In the genomic region with DNA sequence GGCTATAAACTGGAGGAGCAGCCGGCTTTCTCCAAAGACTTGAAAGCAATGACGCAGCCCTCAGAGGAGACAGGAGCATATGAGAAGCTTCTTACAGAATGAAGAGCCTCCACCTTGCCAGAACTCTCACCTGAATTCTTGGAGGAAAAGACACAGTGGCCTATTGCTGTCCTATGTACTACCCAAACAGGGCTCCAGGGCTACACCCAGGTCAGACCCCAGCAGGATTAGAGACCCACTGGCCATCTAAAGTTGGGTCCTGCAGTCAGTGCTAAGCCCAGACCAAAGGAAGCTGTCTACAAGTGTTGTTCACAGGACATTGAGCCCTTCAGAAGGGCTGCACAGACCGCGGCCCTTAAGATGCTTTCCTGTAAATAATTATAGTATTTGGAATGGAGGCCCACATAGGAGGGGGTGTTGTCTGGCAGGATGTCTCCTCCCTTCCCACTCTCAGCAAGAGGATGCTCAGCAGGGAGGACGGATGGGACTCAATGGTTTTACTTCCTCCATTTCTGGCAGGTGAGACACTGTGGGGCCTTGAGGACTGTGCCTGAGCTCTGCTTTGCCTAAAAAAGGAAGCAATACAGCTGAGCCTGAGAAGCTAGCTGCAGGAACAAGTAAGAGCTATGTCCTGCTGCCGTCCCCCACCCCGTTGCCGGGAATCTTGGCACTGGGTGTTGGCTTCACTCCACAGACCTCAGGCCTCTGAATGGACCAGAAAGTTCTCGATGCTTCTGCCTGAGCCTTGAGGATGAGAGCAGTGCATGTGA, we compare ENCODE assay signal across 8 mouse cellular contexts. TPM values are rescaled to one million over a fixed set of nuclear protein-coding genes. Genes with fewer than 3 reads are reported as not detected.
DNase-seq lines count a peak whose midpoint lies in the region; ATAC-seq and TF ChIP-seq lines count a peak whose summit lies in the region.

No protein-coding gene starts in this region.

- H3K36me3 ChIP-seq in limb, embryonic 15.5 days: no peaks in the 10 kb centered on the region
- H3K36me3 ChIP-seq in neural tube, embryonic 13.5 days: no peaks in the 10 kb centered on the region

- H3K9me3 ChIP-seq in limb, embryonic 15.5 days: no peaks in the 10 kb centered on the region
- no peaks in the 10 kb centered on the region for H3K9me3 ChIP-seq in neural tube, embryonic 13.5 days

- peak overlapping the region; percentile 53 for H3K4me3 ChIP-seq in layer of hippocampus, adult 2 months
- H3K4me3 ChIP-seq in limb, embryonic 15.5 days: peak overlapping the region; percentile 47; the same call in 1 of the 2 replicates
- peak overlapping the region; percentile 42 for H3K4me3 ChIP-seq in neural tube, embryonic 13.5 days

- DNase-seq in layer of hippocampus, adult 2 months (ENCODE audit: low spot score in 2 of 2): peak in 1 of 2 experiments; percentile 41
- DNase-seq in layer of hippocampus, adult 11-12 months (ENCODE audit: low spot score): no peak
- DNase-seq in cerebellum, postnatal 36 days: peak; percentile 59 to 60
- DNase-seq in gastrocnemius, postnatal 36 days: peak; percentile 62 to 64
- DNase-seq in induced T-regulatory cell, adult 2 months (ENCODE audit: low read depth): peak; percentile 24

- peak; percentile 2; the same call in 1 of the 2 replicates for ATAC-seq in limb, embryonic 15.5 days (ENCODE audit: insufficient number of reproducible peaks, low FRiP score, low TSS enrichment, low read depth)
- no peak for ATAC-seq in neural tube, embryonic 13.5 days (ENCODE audit: low read depth)
- no peak for ATAC-seq in erythroid progenitor cell, adult 5-6 weeks (replicated peaks; ENCODE audit: low FRiP score, poor library complexity, severe bottlenecking)

- peak overlapping the region; percentile 88 for H3K27ac ChIP-seq in layer of hippocampus, adult 2 months
- H3K27ac ChIP-seq in limb, embryonic 15.5 days: peak overlapping the region; percentile 73
- H3K27ac ChIP-seq in neural tube, embryonic 13.5 days (replicated peaks): peak overlapping the region; percentile 75

- peak overlapping the region; percentile 85 for H3K4me2 ChIP-seq in limb, embryonic 15.5 days
- H3K4me2 ChIP-seq in neural tube, embryonic 13.5 days: peak overlapping the region; percentile 66

- H3K9ac ChIP-seq in limb, embryonic 15.5 days: no peak overlapping the region
- peak overlapping the region; percentile 69 for H3K9ac ChIP-seq in neural tube, embryonic 13.5 days

- 0 out of 2 replicates have a peak, but pooled peaks cover 6% of the 10 kb centered on the region for H3K27me3 ChIP-seq in limb, embryonic 15.5 days
- H3K27me3 ChIP-seq in neural tube, embryonic 13.5 days: peaks cover 35% of the 10 kb centered on the region

- TF ChIP-seq CTCF in layer of hippocampus, adult 2 months (conservative IDR thresholded peaks at IDR 0.05): no peak

- intact Hi-C loops in gastrocnemius, postnatal 36 days (cut with DNase I): no loop called here

- WGBS in limb, embryonic 15.5 days: 33% methylated on average over 9 of the region's 9 CpGs
- 59% methylated on average over 9 of the region's 9 CpGs for WGBS in neural tube, embryonic 13.5 days

- H3K4me1 ChIP-seq in limb, embryonic 15.5 days: peaks cover 45% of the 10 kb centered on the region
- peaks cover 36% of the 10 kb centered on the region for H3K4me1 ChIP-seq in neural tube, embryonic 13.5 days (replicated peaks)

RNA-seq across cellular contexts. Expression of gene Vwa1, which starts 0.7 kb away (rescaled TPM):
- 1 to 10 TPM; 9.6 to 9.8 TPM for total RNA-seq in layer of hippocampus, adult 2 months (2021)
- 1 to 10 TPM; 4.6 to 4.7 TPM for total RNA-seq in gastrocnemius, postnatal 36 days (2021)
- 17.6 and 21.3 TPM in 2 replicates for polyA plus RNA-seq in limb, embryonic 15.5 days (2015; fragmentation: Nextera tagmentation; extraction: Ambion mirVana)
- 23.0 and 23.4 TPM in 2 replicates for polyA plus RNA-seq in neural tube, embryonic 13.5 days (2015; fragmentation: Nextera tagmentation; extraction: Ambion mirVana)
- not detected in 2 replicates for total RNA-seq in erythroid progenitor cell, adult 5-6 weeks (2015; ENCODE audit: low replicate concordance)
- 0.68 TPM in 1 of 2 replicates, not detected in the other for total RNA-seq in erythroid progenitor cell, adult 5-6 weeks (2017; ENCODE audit: low replicate concordance)

RNA-seq across cellular contexts. Expression of gene Tmem88b, which starts 10.5 kb away (rescaled TPM):
- 10 to 100 TPM; 24.0 to 24.8 TPM for total RNA-seq in layer of hippocampus, adult 2 months (2021)
- under 1 TPM; 0.67 to 0.87 TPM for total RNA-seq in gastrocnemius, postnatal 36 days (2021)
- polyA plus RNA-seq in limb, embryonic 15.5 days (2015; fragmentation: Nextera tagmentation; extraction: Ambion mirVana): 0.38 and 0.52 TPM in 2 replicates
- 0.49 and 1.1 TPM in 2 replicates for polyA plus RNA-seq in neural tube, embryonic 13.5 days (2015; fragmentation: Nextera tagmentation; extraction: Ambion mirVana)
- total RNA-seq in erythroid progenitor cell, adult 5-6 weeks (2015; ENCODE audit: low replicate concordance): 0.42 and 1.1 TPM in 2 replicates
- 0.83 and 1.3 TPM in 2 replicates for total RNA-seq in erythroid progenitor cell, adult 5-6 weeks (2017; ENCODE audit: low replicate concordance)

RNA-seq across cellular contexts. Expression of gene Atad3a, which starts 14.3 kb away (rescaled TPM):
- 10 to 100 TPM; 49.9 to 51.4 TPM for total RNA-seq in layer of hippocampus, adult 2 months (2021)
- total RNA-seq in gastrocnemius, postnatal 36 days (2021): 10 to 100 TPM; 23.7 to 26.6 TPM
- 84.1 and 91.5 TPM in 2 replicates for polyA plus RNA-seq in limb, embryonic 15.5 days (2015; fragmentation: Nextera tagmentation; extraction: Ambion mirVana)
- polyA plus RNA-seq in neural tube, embryonic 13.5 days (2015; fragmentation: Nextera tagmentation; extraction: Ambion mirVana): 75.1 and 76.4 TPM in 2 replicates
- 0.84 and 35.3 TPM in 2 replicates for total RNA-seq in erythroid progenitor cell, adult 5-6 weeks (2015; ENCODE audit: low replicate concordance)
- total RNA-seq in erythroid progenitor cell, adult 5-6 weeks (2017; ENCODE audit: low replicate concordance): 3.3 and 5.1 TPM in 2 replicates

RNA-seq across cellular contexts. Expression of gene Ankrd65, which starts 15.1 kb away (rescaled TPM):
- under 1 TPM in 1 of 2 experiments, not detected in 1; 0.32 TPM for total RNA-seq in layer of hippocampus, adult 2 months (2021)
- total RNA-seq in gastrocnemius, postnatal 36 days (2021): not detected
- not detected in 2 replicates for polyA plus RNA-seq in limb, embryonic 15.5 days (2015; fragmentation: Nextera tagmentation; extraction: Ambion mirVana)
- not detected in 2 replicates for polyA plus RNA-seq in neural tube, embryonic 13.5 days (2015; fragmentation: Nextera tagmentation; extraction: Ambion mirVana)
- not detected in 2 replicates for total RNA-seq in erythroid progenitor cell, adult 5-6 weeks (2015; ENCODE audit: low replicate concordance)
- 1.0 and 9.8 TPM in 2 replicates for total RNA-seq in erythroid progenitor cell, adult 5-6 weeks (2017; ENCODE audit: low replicate concordance)

RNA-seq across cellular contexts. Expression of gene Mrpl20, which starts 27.5 kb away (rescaled TPM):
- total RNA-seq in layer of hippocampus, adult 2 months (2021): 10 to 100 TPM; 86.6 to 89.6 TPM
- total RNA-seq in gastrocnemius, postnatal 36 days (2021): 10 to 100 TPM; 38.3 to 49.1 TPM
- polyA plus RNA-seq in limb, embryonic 15.5 days (2015; fragmentation: Nextera tagmentation; extraction: Ambion mirVana): 169 and 184 TPM in 2 replicates
- 249 and 265 TPM in 2 replicates for polyA plus RNA-seq in neural tube, embryonic 13.5 days (2015; fragmentation: Nextera tagmentation; extraction: Ambion mirVana)
- 127 and 129 TPM in 2 replicates for total RNA-seq in erythroid progenitor cell, adult 5-6 weeks (2015; ENCODE audit: low replicate concordance)
- total RNA-seq in erythroid progenitor cell, adult 5-6 weeks (2017; ENCODE audit: low replicate concordance): 30.7 and 31.2 TPM in 2 replicates

Comparison
In these comparisons a context has a peak if more than half of its experiments do, and no peak if none do; other contexts are left out.
1. RNA of gene Tmem88b, which starts 10.5 kb away (total RNA-seq): 24.0 to 24.8 TPM in layer of hippocampus, adult 2 months; 0.67 to 0.87 TPM in gastrocnemius, postnatal 36 days and 0.42 to 1.3 TPM in erythroid progenitor cell, adult 5-6 weeks; every median in the first group is over 10 times any median in the second.
2. Peak in every context shown above with its lines, with median percentiles within 50 percentile points of each other: H3K27ac ChIP-seq and H3K4me3 ChIP-seq.